Mouse (Mus musculus): ENCODE results near the gene Otub1. TPM values are rescaled to one million over a fixed set of nuclear protein-coding genes. Genes with fewer than 3 reads are reported as not detected.

The Otub1 gene
- polyA plus RNA-seq, 1 experiment from 2014 or later: 221 TPM

DNA sequence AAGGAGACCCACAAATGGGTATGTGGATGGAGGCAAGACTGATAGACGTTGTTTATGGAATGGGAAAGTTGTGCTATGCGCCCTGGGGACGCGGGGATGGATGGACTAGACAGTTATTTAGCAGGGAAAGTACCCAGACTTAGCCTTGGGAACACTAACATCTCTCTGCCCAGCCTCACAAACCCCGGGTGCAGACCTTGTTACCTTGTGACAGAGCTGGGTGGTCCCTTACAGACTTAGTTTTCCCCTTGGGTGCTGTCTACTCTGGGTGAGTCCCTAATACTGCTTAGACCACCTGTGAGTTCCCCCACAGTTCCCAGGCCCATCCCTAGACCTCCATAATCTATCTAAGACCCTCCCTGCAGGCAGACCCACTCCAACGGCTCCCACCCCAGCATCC lies 39.3 kb downstream of the Otub1 start:
- Histone ChIP-seq H3K27ac (ENCODE audit: low read depth) (no peak overlapping the region), H3K4me3 (ENCODE audit: low read depth, low read length) (no peak overlapping the region), H3K4me1 (ENCODE audit: insufficient read depth) (peaks cover 8% of the 10 kb centered on the region; the same call in 1 of the 2 replicates), H3K9me3 (ENCODE audit: low read depth, low read length) (no peaks in the 10 kb centered on the region), H3K27me3 (ENCODE audit: insufficient read depth, low read length) (peaks cover 58% of the 10 kb centered on the region), H3K36me3 (ENCODE audit: insufficient read depth) (no peaks in the 10 kb centered on the region), H3K9ac (no peak overlapping the region), H3K4me2 (no peak overlapping the region)
- ATAC-seq (ENCODE audit: insufficient read depth) (no peak), DNase-seq (no peak)
- no peak for TF ChIP-seq CTCF (IDR thresholded peaks at IDR 0.05; ENCODE audit: low read depth)
- 10% methylated on average over 6 of the region's 6 CpGs for WGBS

DNA sequence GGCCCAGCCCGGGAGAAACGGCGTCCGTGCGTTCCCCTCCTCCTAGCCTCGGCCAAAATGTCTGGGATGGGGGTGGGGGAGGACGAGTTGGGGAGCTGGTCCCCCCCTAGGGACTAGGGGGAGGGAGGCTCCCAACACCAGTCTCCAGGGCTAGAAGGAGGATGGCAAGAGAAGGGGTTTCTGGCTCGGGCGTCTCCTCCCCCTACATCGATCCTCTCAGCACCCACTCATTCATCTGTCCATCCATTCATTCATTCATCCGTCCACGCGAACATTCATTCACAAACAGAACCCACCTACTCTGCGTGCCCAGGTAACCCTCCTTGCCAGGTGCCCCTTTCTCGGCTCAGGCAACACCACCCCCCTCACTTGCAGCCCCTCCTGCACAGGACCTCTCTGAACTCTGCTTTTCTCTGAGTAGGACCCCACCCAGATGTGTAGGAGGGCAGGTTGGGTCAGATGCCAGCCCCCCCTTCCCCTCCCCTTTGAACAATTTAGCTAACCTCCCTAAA lies 39.9 kb downstream of the Otub1 start:
- ATAC-seq (ENCODE audit: insufficient read depth) (peak; percentile 4; the same call in 1 of the 2 replicates), DNase-seq (no peak)
- Histone ChIP-seq H3K9me3 (ENCODE audit: low read depth, low read length) (no peaks in the 10 kb centered on the region), H3K36me3 (ENCODE audit: insufficient read depth) (no peaks in the 10 kb centered on the region), H3K4me1 (ENCODE audit: insufficient read depth) (0 out of 2 replicates have a peak, but pooled peaks cover 4% of the 10 kb centered on the region), H3K4me3 (ENCODE audit: low read depth, low read length) (peak overlapping the region; percentile 62), H3K27me3 (ENCODE audit: insufficient read depth, low read length) (peaks cover 58% of the 10 kb centered on the region), H3K9ac (peak overlapping the region; percentile 57), H3K27ac (ENCODE audit: low read depth) (no peak overlapping the region), H3K4me2 (peak overlapping the region; percentile 99)
- no peak for TF ChIP-seq CTCF (IDR thresholded peaks at IDR 0.05; ENCODE audit: low read depth)
- WGBS: 3% methylated on average over 8 of the region's 15 CpGs

DNA sequence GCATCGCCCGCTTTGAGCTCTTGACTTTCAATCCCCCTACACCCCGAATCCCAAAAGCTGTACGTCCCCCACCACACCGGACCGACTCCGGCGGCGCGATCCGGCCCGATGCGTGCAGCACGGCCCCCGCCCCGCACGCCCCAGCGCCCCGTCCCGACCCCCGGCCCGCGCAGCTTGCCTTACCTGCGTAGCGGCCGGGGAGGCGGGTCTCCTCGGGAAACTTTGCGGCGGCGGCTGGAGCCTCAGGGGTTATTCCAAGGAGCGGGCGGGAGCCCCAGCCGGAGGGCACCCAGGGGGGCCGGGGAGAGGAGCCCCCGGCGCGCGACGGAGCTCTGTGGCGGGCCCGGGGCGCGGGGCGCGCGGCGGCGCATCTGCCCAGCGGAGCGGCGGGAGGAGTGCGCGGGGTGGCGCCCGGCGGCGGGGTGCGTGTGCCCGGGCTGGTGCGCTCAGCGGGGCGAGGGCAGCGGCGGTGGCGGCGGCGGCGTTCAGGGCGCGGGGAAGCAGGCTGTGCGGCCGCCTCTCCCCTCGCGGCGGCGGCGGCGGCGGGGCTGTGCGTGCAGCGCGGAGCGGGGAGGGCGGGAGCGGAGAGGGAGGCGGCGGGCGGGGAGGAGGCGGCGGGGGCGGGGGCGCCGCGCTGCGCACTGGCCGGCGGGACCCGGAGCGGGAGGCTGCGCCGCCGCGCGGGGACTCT lies 40.5 kb downstream of the Otub1 start:
- no peak overlapping the region for H3K27ac ChIP-seq (ENCODE audit: low read depth)
- no peak for TF ChIP-seq CTCF (IDR thresholded peaks at IDR 0.05; ENCODE audit: low read depth)
- peak; percentile 40 for DNase-seq
- peak overlapping the region; percentile 57 for H3K9ac ChIP-seq
- H3K4me2 ChIP-seq: peak overlapping the region; percentile 99
- H3K27me3 ChIP-seq (ENCODE audit: insufficient read depth, low read length): peaks cover 58% of the 10 kb centered on the region
- H3K9me3 ChIP-seq (ENCODE audit: low read depth, low read length): no peaks in the 10 kb centered on the region
- no peaks in the 10 kb centered on the region for H3K36me3 ChIP-seq (ENCODE audit: insufficient read depth)
- WGBS: under 1% methylated on average over 84 of the region's 105 CpGs
- peak; percentile 18 for ATAC-seq (ENCODE audit: insufficient read depth)
- 0 out of 2 replicates have a peak, but pooled peaks cover 4% of the 10 kb centered on the region for H3K4me1 ChIP-seq (ENCODE audit: insufficient read depth)
- peak overlapping the region; percentile 62 for H3K4me3 ChIP-seq (ENCODE audit: low read depth, low read length)

DNA sequence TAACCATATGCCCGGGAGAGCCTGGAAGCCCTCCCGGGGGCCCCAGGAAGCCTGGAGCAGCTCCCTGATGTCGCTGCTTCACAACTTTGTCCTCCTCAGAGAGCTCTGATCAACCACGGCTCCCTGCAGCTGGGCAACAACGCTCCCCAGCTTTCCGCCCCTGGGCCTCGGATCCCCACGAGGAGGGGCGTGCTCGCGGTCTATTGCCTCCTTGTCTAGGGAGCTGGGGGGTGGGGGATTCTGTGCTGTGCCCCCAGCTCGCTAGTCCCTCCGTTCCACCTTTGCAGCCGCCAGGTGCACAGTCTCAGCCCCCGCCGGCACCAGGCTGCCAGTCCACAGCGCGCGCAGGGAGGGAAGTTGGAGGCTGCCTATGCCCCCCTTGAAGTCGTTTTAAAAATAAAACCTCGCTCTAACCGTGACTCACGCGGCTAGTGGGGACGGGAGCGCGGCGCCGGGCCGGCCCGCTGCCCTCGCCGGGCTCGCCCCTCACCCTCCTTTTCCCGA lies 41.2 kb downstream of the Otub1 start:
- no peaks in the 10 kb centered on the region for H3K9me3 ChIP-seq (ENCODE audit: low read depth, low read length)
- TF ChIP-seq CTCF (IDR thresholded peaks at IDR 0.05; ENCODE audit: low read depth): no peak
- peak overlapping the region; percentile 62 for H3K4me3 ChIP-seq (ENCODE audit: low read depth, low read length)
- no peaks in the 10 kb centered on the region for H3K36me3 ChIP-seq (ENCODE audit: insufficient read depth)
- peak; percentile 6; the same call in 1 of the 2 replicates for ATAC-seq (ENCODE audit: insufficient read depth)
- WGBS: under 1% methylated on average over 35 of the region's 35 CpGs
- peak; percentile 39 for DNase-seq
- peak overlapping the region; percentile 99 for H3K4me2 ChIP-seq
- no peak overlapping the region for H3K27ac ChIP-seq (ENCODE audit: low read depth)
- peak overlapping the region; percentile 57 for H3K9ac ChIP-seq
- peaks cover 58% of the 10 kb centered on the region for H3K27me3 ChIP-seq (ENCODE audit: insufficient read depth, low read length)
- H3K4me1 ChIP-seq (ENCODE audit: insufficient read depth): peaks cover 11% of the 10 kb centered on the region; the same call in 1 of the 2 replicates

DNA sequence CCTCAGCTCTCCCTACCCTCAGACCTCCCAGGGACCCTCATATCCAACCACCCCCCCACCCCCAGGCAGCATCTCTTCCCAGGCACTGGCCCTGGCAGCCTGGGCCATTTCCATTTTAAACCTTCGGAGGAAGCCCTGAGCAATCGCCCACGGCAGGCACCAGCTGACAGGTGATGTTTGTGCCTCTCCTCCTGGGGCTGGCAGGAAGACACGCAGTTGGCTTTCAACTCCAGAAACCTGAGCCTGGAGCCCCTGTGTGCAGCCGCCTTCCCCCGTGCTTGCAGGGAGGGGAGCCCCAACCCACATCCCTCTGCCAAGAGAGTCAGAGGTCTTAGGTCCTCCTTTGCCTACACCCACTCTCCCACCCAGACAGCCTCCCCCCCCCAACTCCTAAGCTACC lies 41.9 kb downstream of the Otub1 start:
- H3K4me3 ChIP-seq (ENCODE audit: low read depth, low read length): peak overlapping the region; percentile 62
- ATAC-seq (ENCODE audit: insufficient read depth) (no peak), DNase-seq (no peak)
- no peak for TF ChIP-seq CTCF (IDR thresholded peaks at IDR 0.05; ENCODE audit: low read depth)
- H3K4me1 ChIP-seq (ENCODE audit: insufficient read depth): peaks cover 11% of the 10 kb centered on the region; the same call in 1 of the 2 replicates
- no peak overlapping the region for H3K9ac ChIP-seq
- H3K36me3 ChIP-seq (ENCODE audit: insufficient read depth): no peaks in the 10 kb centered on the region
- WGBS: 9% methylated on average over 6 of the region's 6 CpGs
- H3K27me3 ChIP-seq (ENCODE audit: insufficient read depth, low read length): peaks cover 60% of the 10 kb centered on the region
- H3K4me2 ChIP-seq: peak overlapping the region; percentile 99; the same call in 1 of the 2 replicates
- H3K27ac ChIP-seq (ENCODE audit: low read depth): no peak overlapping the region
- H3K9me3 ChIP-seq (ENCODE audit: low read depth, low read length): no peaks in the 10 kb centered on the region

DNA sequence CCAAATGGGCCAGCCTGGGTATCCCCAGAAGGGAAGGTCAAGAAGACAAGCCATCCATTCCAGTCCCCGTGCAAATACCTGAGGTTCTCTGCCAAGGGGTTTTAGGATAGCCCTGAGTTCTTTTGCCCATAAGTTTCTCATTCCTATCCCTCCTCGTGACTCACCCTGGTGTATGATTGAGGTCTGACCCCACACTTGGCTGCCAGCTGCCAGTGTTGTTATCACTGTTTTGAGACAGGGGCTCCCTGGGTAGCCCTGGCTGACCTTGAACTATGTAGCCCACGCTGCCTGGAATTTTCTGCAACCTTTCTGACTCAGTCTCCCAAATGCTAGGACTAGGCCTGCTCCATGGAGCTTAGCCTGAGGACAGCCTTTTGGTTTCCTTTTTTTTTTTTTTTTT lies 45.1 kb downstream of the Otub1 start:
- Histone ChIP-seq H3K9me3 (ENCODE audit: low read depth, low read length) (no peaks in the 10 kb centered on the region), H3K9ac (no peak overlapping the region), H3K4me2 (no peak overlapping the region), H3K27me3 (ENCODE audit: insufficient read depth, low read length) (peaks cover 37% of the 10 kb centered on the region), H3K27ac (ENCODE audit: low read depth) (no peak overlapping the region), H3K4me3 (ENCODE audit: low read depth, low read length) (no peak overlapping the region), H3K4me1 (ENCODE audit: insufficient read depth) (peaks cover 11% of the 10 kb centered on the region; the same call in 1 of the 2 replicates), H3K36me3 (ENCODE audit: insufficient read depth) (no peaks in the 10 kb centered on the region)
- DNase-seq (no peak), ATAC-seq (ENCODE audit: insufficient read depth) (no peak)
- 74% methylated on average over 3 of the region's 3 CpGs for WGBS
- TF ChIP-seq CTCF (IDR thresholded peaks at IDR 0.05; ENCODE audit: low read depth): no peak

Measured in lung, embryonic 14.5 days (tissue).